Mouse (Mus musculus) limb, embryonic 14.5 days (tissue): ENCODE measurements around the gene Itga10. TPM values are rescaled to one million over a fixed set of nuclear protein-coding genes. Genes with fewer than 3 reads are reported as not detected.

Source experiments
- ATAC-seq: fragments of 200-750 bp; cut with Nextera tagmentation; 2 replicates; pipeline ENCODE4 v1.8.0; 2017; ENCODE audit warnings: low read depth, moderate number of reproducible peaks, moderate TSS enrichment; ENCODE audit not compliant: low FRiP score
- DNase-seq: peaks from one replicate; pipeline ENCODE4 v3.0.0-alpha.2; 2015; ENCODE audit warnings: low spot score
- H3K27ac ChIP-seq: fragments of 300-500 bp; sonication (generic); replicated peaks from 2 replicates; pipeline ENCODE4 v1.5.1; 2014; ENCODE audit warnings: low read depth, mild to moderate bottlenecking, low read length, moderate library complexity, mixed read lengths
- H3K27me3 ChIP-seq: fragments of 300-500 bp; sonication (generic); 2 replicates; pipeline ENCODE4 v1.6.1; 2014; ENCODE audit warnings: low read length, mixed read lengths; ENCODE audit not compliant: control insufficient read depth, insufficient read depth
- H3K36me3 ChIP-seq: fragments of 300-500 bp; sonication (generic); 2 replicates; pipeline ENCODE4 v1.6.1; 2014; ENCODE audit warnings: mild to moderate bottlenecking, low read length, moderate library complexity, mixed read lengths; ENCODE audit not compliant: control insufficient read depth, insufficient read depth
- H3K4me1 ChIP-seq: fragments of 300-500 bp; sonication (generic); 2 replicates; pipeline ENCODE4 v1.6.1; 2014; ENCODE audit warnings: antibody characterized with exemption, low read length, mixed read lengths; ENCODE audit not compliant: control insufficient read depth, insufficient read depth
- H3K4me2 ChIP-seq: fragments of 300-500 bp; sonication (generic); replicated peaks from 2 replicates; pipeline ENCODE4 v1.6.1; 2014; ENCODE audit warnings: low read depth, mild to moderate bottlenecking, low read length, moderate library complexity; ENCODE audit not compliant: severe bottlenecking
- H3K4me3 ChIP-seq: fragments of 300-500 bp; sonication (generic); replicated peaks from 2 replicates; pipeline ENCODE4 v1.5.1; 2014; ENCODE audit warnings: low read length
- H3K9ac ChIP-seq: fragments of 300-500 bp; sonication (generic); 2 replicates; pipeline ENCODE4 v1.6.1; 2014; ENCODE audit warnings: mild to moderate bottlenecking, low read depth, low read length, moderate library complexity; ENCODE audit not compliant: severe bottlenecking
- H3K9me3 ChIP-seq: fragments of 300-500 bp; sonication (generic); 2 replicates; pipeline ENCODE4 v1.6.1; 2016; ENCODE audit warnings: low read length; ENCODE audit not compliant: control insufficient read depth
- POLR2A ChIP-seq: fragments of 200-500 bp; IDR thresholded peaks from 2 replicates; pipeline ENCODE4 v1.8.0; 2012; ENCODE audit warnings: inconsistent platforms, mild to moderate bottlenecking, moderate library complexity, borderline replicate concordance; ENCODE audit not compliant: insufficient read depth, insufficient read length; ENCODE audit errors: extremely low read depth
- WGBS: fragments of 180-500 bp; shearing (Covaris S2); extraction: QIAGEN DNeasy Blood & Tissue Kit; methylation state at CpG from one replicate; pipeline ENCODE4 v1.1.7; 2014; 5-methylcytosine and 5-hydroxymethylcytosine counted together
- polyA plus RNA-seq, 2 experiments: library from polyadenylated mRNA; depleted of rRNA in 1 of 2; stranded (reverse) in 1 of 2; unstranded in 1 of 2; fragments of >200 nt; fragmentation: Nextera tagmentation in 1 of 2; extraction: Ambion mirVana in 1 of 2; gene quantifications; 2 replicates each; pipeline versions ENCODE4 v1.2.1 to v1.2.3; 2012 to 2014

The Itga10 gene
- polyA plus RNA-seq, 2 experiments: 3.9 to 25.0 TPM

DNA sequence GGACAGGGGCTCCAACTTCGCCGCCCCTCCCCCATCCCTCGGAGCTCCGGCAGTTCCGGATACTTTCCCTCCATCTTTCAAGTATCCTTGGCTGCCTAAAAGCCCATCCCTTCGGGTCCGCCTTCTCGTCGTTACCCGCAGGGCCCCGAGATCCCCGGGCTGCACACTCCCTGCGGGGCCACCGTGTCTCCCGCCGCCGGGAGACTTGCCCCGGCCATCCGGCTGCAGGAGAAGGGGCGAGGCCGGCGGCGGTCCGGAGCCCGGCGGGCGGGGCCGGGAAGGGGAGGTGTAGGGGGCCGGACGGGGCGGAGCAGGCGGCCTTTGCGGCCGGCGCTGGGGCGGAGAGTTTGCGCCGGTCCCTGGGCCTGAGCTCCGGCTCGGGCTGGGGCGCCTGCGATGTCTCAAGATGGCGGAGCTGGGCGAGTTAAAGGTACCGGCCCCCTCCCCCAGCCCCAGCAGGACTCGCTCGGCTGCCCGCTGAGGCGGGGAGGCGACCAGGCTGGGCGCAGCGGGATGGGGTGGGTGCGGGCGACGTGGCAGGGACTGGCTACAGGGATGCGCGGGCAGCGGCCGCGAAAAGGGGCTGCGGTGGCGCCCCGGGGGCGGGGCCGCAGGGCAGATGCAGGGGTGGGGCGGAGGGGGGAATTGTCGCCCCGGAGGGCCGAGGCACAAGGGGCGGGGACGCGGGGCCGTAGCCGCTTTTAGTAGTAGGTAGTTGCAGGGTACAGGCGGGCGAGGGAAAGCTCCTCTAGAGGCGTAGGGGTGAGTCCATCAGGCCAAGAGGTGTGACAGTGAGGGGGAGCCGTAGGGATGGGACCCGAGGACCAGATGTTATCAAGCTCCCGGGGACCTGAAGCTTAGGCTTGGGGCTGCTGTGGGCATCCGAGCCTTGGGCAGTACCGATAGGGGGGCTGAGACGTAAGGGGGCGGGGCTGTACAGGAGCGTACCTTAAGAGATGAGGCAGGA lies 51.7 kb downstream of the Itga10 start:
- peak overlapping the region; percentile 72 for H3K4me2 ChIP-seq
- peak; percentile 92 for ATAC-seq
- H3K9me3 ChIP-seq: no peaks in the 10 kb centered on the region
- H3K27ac ChIP-seq: peak overlapping the region; percentile 91
- DNase-seq: peak; percentile 89
- H3K36me3 ChIP-seq: peaks cover 28% of the 10 kb centered on the region
- H3K4me1 ChIP-seq: peaks cover 14% of the 10 kb centered on the region
- H3K27me3 ChIP-seq: no peaks in the 10 kb centered on the region
- peak; percentile 64; the same call in 1 of the 2 replicates for TF ChIP-seq POLR2A
- H3K9ac ChIP-seq: peak overlapping the region; percentile 79
- WGBS: 2% methylated on average over 61 of the region's 85 CpGs
- H3K4me3 ChIP-seq: peak overlapping the region; percentile 81

DNA sequence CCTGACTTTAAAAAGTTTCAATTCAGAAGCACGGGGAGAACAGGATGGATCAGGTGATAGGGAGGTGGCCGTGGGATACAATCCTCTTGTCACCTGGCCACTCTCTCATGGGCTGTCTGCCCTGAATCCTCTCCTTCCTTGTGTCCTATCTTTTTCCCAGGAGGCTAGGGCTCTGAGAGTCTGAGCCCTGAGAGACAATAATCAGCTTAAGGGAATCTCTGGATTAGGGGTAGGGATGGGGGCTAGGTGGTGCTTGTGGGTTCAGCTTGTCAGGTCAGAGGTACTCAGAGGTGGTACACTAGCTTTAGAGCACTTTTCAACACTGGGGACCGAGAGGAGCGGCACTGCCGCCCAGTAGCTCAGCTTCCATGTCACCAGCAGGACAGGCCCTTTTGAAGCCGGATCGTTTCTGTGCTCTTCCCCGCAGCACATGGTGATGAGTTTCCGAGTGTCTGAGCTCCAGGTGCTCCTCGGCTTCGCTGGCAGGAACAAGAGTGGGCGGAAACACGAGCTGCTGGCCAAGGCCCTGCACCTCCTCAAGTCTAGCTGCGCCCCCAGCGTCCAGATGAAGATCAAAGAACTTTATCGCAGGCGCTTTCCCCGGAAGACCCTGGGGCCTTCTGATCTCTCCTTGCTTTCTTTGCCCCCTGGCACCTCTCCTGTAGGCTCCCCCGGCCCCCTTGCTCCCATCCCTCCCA lies 53.8 kb downstream of the Itga10 start:
- no peak overlapping the region for H3K27ac ChIP-seq
- ATAC-seq (no peak), DNase-seq (no peak)
- no peak for TF ChIP-seq POLR2A
- no peak overlapping the region for H3K4me3 ChIP-seq
- H3K9ac ChIP-seq: no peak overlapping the region; the same call in 1 of the 2 replicates
- no peaks in the 10 kb centered on the region for H3K9me3 ChIP-seq
- H3K4me2 ChIP-seq: no peak overlapping the region
- H3K4me1 ChIP-seq: peaks cover 14% of the 10 kb centered on the region
- peaks cover 48% of the 10 kb centered on the region for H3K36me3 ChIP-seq
- WGBS: 29% methylated on average over 19 of the region's 19 CpGs
- no peaks in the 10 kb centered on the region for H3K27me3 ChIP-seq

DNA sequence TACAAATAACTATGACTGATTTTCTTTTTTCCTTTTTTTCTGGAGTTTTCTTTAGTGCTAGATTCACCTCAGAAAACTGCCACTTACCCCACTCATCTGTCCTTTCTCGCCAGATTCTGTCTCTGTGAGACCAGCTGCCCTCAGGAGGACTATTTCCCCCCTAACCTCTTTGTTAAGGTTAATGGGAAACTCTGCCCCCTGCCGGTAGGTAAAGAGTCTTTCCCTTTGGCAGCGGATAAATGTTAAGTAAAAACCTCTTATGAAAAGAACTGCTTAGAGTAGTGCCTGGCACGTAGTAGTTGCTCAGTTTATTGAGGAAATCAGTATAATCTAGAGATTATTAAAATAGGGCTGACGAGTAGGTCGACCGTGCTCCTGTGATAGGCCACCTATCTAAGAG lies 55.0 kb downstream of the Itga10 start:
- H3K4me2 ChIP-seq: no peak overlapping the region
- H3K27ac ChIP-seq: no peak overlapping the region
- H3K9me3 ChIP-seq: no peaks in the 10 kb centered on the region
- H3K36me3 ChIP-seq: peaks cover 60% of the 10 kb centered on the region
- peaks cover 14% of the 10 kb centered on the region for H3K4me1 ChIP-seq
- 56% methylated on average over 7 of the region's 7 CpGs for WGBS
- H3K4me3 ChIP-seq: no peak overlapping the region
- no peak for ATAC-seq
- no peak for TF ChIP-seq POLR2A
- no peak for DNase-seq
- H3K9ac ChIP-seq: no peak overlapping the region
- H3K27me3 ChIP-seq: no peaks in the 10 kb centered on the region

DNA sequence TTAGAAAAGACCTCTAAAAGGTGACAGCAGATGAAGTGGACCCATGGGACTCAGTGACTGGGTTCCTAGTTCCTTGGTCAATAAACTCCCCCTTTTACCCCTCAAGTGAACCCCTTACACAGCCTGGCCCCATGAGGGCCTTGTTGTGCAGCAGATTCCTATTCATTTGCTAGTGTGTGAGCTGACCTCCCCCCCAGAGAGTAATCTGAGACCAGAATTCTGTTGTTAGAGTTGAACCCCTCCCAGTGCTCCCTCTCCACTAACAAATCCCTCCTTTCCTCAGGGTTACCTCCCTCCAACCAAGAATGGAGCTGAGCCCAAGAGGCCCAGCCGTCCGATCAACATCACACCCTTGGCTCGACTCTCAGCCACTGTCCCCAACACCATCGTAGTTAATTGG lies 55.6 kb downstream of the Itga10 start:
- no peak for ATAC-seq

DNA sequence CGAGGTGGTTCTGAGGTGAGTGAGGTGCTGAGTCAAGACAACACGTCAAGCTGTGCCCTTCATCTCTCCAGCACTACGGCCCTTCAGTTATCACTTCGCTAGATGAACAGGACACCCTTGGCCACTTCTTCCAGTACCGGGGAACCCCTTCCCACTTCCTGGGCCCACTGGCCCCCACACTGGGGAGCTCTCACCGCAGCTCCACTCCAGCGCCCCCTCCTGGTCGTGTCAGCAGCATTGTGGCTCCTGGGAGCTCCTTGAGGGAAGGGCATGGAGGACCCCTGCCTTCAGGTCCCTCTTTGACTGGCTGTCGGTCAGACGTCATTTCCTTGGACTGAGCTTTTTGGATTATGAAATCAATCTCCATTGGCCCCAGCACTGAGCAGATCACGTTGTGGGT lies 59.4 kb downstream of the Itga10 start:
- no peak for DNase-seq
- Histone ChIP-seq H3K4me1 (no peaks in the 10 kb centered on the region; the same call in 1 of the 2 replicates), H3K9me3 (no peaks in the 10 kb centered on the region), H3K9ac (no peak overlapping the region), H3K4me3 (no peak overlapping the region), H3K4me2 (no peak overlapping the region), H3K27me3 (no peaks in the 10 kb centered on the region), H3K36me3 (peaks cover 57% of the 10 kb centered on the region), H3K27ac (no peak overlapping the region)
- TF ChIP-seq POLR2A: no peak
- 70% methylated on average over 11 of the region's 11 CpGs for WGBS
- no peak for ATAC-seq

More for the DNA sequence above, 55.6 kb downstream of the Itga10 start:
- Histone ChIP-seq H3K4me1 (peaks cover 10% of the 10 kb centered on the region), H3K4me3 (no peak overlapping the region), H3K27ac (no peak overlapping the region), H3K9me3 (no peaks in the 10 kb centered on the region), H3K36me3 (peaks cover 62% of the 10 kb centered on the region), H3K9ac (no peak overlapping the region), H3K4me2 (no peak overlapping the region), H3K27me3 (no peaks in the 10 kb centered on the region)
- no peak for TF ChIP-seq POLR2A
- WGBS: 81% methylated on average over 4 of the region's 4 CpGs
- no peak for DNase-seq
